Mouse (Mus musculus): ENCODE data around the gene Iqgap3.
A peak's percentile ranks its signal among the peaks of the same experiment; 100 is the strongest.

Iqgap3 gene

DNA sequence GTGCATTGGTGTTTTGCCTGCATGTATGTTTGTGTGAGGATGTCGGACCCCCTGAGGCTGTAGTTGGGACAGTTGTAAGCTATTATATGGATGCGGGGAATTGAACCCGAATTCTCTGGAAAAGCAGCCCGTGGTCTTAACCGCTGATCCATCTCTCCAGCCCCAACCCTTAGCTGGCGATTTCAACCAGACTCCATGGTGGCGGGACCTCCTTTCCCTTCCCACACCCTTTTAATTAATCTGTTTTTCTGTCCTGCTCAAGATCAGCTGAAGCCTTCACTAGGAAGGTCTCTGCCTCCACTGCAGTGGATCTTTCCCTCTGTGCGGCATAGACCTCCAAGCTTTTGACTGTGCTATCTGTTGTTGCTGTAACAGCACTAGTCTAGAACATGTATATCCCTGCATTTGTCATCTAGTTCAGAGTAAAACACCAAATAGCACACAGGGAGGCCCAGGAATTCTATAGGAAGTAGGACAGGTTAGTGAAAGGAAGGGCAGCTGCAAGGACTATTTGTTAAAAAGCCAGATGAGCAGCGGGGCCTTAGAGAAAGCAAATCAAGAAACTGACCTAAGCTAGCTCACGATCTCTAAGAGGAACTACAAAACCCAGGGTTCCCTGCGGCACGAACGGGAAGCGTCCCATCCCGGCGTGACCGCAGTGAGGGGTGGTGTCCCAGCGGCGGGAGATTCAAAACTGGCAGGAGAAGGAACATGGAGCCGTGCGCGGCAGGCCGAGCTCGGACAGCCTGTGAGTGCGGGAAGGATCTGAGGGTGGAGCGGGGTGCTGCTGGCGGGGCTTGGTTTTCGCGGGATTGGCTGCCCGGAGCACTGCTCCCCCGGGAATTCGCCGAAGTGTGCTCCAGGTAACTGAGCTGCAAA is at the start of gene Iqgap3:
Gene Iqgap3 (plus strand): TSS at position 627 of the 879 bp plus-strand sequence.
- DNase-seq (ENCODE audit: low spot score) = peak; percentile 55

DNA sequence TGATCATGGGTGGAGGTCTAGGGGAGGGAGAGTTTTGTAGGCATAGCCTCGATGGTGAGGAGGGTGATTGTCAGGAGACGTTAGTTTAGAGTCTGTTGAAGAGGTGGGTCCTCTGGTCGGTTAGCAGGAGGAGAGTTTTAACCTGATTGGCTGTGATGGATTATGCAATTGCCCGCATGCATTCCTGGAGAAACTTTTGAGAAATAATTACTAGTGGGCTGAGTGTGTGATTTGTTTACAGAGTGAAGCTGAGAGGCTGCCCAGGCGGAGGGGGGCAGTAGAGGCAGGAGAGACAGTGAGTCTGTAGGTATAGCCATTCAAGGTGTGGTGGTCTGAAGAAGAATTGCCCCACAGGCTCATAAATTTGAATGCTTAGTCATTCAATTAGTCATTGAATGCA is 48.3 kb upstream of the Iqgap3 start:
- no peak for DNase-seq (ENCODE audit: low spot score)

DNA sequence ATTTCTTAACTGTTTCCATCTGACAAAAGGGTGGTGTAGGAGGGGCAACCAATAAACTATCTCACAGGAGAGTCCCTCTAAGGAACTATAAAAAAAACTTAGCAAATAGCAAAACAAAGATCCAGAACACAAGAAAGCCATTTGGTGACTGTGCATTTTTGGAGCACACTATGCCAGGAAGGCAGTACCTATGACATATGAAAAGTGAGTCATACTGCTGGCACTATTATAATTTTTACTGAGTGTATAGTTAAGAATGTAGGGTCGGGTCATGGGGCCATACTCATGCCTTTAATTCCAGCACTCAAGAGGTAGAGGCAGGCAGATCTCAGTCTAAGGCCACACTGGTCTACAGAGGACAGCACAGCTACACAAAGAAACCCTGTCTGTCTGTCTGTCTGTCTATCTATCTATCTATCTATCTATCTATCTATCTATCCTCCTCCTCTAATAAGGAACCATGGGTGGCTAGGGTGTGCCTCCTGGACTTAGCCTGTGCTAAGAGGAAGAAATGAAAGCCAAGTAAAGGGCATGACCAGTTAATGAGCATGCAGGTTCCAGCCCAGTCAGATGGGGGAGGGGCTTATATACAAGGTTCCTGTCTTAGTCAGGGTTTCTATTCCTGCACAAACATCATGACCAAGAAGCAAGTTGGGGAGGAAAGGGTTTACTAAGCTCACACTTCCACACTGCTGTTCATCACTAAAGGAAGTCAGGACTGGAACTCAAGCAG is 46.0 kb upstream of the Iqgap3 start:
- no peak for DNase-seq (ENCODE audit: low spot score)

DNA sequence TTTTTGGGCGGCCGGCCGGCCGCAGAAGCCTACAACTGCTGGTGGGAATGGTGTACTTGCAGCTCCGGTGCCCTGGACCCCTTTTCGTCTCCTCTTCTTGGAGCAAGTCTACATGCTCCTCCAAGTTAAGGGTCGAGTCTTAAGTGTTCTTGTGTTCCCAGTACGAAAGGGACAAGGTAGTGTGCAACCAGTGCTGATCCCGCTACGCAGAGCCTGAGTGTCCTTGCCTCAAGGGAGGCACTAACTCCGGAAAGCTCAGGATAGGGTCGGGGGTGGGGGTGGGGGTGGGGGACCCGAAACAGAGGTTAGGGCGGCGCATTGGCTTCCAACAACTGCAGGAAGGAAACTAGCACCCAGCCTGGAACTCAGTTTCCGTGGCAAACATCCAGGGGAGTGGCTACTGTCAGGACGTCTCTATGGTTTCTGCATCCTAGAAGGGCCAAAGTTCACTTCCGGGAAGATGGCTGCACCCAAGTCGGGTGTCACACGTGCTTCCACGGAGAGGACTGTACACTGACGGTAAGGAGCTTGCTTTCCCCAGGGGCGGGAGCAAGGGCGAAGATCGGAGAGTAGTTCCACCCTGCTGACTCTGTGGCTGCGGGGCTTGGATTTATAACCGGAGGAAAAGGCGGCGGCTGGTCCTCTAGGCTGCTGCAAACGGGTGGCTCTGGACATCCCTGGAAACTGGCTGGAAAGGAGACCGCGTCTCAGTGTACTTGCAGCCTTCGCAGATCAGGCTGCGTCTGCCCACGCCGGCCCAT is 38.9 kb upstream of the Iqgap3 start, which contains the start of gene Gpatch4:
Gene Gpatch4 (plus strand): TSS at position 448 of the 761 bp plus-strand sequence.
- peak; percentile 96 for DNase-seq (ENCODE audit: low spot score)

DNA sequence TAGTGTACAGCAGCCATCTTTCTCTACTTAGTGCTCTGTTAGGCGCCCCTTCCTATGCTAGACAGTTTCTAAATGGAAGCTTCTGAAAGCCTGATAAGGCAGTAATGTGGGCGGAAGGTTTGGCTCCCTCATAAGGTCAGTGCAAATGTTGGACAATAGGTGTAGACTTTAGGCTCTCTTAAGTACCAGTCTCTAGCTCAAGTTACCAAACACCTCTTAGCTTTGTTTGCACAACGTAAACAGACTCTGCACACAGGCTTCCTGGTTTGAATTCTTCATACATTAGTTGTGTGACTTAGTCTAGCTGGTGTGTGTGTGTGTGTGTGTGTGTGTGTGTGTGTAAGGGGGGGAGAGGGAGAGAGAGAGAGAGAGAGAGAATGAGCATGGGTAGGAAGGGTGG is 32.2 kb upstream of the Iqgap3 start:
- DNase-seq (ENCODE audit: low spot score) = no peak

DNA sequence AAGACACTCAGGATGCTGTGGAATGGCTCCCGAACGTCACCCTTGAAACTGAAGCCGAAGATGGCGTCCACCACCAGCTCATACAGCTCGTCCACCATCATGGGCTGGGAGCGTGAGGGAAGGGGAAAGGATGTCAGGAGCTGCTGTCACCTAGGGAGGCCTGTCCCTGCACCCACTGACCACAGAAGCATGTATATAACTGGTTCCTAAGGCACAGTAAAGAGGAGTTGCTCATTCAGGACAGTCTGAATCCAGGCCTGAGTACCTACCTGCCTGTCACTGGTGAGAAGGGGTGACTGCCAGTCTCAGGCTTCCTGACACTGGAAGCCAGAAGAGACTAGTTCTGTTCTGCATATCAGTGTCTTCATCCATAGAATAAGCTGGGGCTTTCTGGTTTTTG is 24.7 kb upstream of the Iqgap3 start:
- no peak for DNase-seq (ENCODE audit: low spot score)

DNA sequence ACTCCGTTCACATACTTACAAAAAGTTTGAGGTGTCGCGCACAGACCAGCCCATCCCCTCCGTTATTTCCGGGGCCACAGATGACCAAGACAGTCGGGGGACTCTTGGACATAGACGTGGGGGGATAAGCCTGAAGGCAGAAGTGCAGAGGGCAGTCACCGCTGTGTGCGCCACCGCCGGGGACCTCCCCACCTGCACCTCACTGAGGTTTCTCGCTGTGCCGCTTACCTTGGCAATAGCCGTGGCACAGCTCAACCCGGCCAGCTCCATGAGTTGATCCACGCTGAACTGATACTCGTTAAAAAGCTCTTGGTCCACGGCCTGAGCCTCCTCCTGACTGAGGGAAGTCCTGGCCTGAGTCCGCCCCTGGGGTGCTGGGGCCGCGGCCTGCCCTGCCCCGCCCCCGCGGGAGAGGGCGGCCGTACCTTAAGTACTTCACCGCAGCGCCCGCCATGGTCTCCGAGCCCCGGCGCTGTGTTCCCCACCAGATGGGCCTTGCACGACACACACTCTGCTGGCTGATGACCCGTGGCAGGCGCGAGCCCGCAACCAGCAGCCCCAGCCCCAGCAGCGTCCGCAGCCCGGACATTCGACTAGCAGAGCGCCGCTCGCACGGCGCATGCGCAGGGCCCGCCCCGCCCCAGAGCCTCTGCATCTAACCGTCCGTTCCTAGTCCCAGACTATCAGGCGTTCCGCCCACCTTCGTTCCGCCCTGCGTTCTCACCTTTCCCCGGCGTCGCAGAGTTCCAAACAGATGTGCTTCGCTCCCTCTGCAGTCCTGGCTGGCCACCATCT is 23.7 kb upstream of the Iqgap3 start, which contains the start of gene Naxe:
Gene Naxe (minus strand): TSS at position 594 of the 795 bp plus-strand sequence.
- DNase-seq (ENCODE audit: low spot score) = peak; percentile 46

DNA sequence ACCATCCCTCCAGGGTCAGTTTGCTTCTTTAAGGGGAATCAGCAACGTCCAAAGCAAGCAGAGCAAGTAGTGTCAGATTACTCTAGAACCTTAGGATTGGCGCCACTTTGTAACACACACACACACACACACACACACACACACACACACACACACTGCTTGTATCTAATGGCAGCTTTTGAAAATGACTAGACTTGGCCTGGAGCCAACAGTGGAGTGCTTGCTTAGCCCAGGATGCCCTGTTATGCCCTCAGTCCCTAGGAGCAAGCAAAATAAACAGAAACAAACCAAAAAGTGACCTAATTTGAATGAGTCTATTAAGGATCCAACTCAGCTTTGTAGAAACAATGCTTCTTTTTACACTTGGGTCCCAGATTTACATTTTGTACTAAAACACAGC is 13.4 kb upstream of the Iqgap3 start:
- DNase-seq (ENCODE audit: low spot score) = no peak

DNA sequence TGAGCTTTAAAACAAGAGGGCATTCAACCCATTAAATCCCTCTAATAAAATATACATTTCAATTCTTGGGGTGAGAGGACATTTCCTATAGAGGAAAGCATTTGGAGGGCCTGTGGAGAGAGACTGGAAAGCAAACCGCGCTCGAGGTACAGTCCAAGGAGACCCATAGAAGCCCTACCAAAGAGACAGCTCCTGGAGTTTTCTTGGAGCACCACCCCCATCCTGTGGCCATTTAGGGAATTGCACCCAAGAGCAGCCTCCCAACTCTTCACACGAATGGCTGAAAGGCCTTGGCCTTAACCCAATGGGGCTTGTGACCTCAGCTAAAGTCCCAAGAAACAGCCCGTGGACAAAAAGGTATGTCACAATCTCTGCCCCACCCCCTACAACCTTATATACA is 10.0 kb upstream of the Iqgap3 start:
- peak; percentile 92 for DNase-seq (ENCODE audit: low spot score)

DNA sequence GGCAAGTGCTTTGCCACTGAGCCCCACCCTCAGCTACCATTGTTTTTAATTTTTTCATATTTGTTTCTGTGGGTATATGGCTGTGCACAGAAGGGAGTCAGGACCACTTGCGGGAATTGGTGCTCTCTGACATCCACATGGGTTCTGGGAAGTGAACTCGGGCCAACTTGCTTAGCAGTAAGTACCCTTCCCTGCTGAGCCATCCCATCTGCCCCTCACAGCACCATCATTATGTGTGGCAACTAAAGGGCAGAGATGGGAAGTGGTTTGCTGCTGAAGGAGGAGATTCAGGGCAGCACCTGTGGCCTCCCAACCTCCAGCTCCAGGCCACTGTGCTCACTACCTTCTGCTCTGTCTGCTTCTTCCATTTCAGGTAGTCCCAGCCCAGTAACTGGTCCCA is 8.1 kb upstream of the Iqgap3 start:
- no peak for DNase-seq (ENCODE audit: low spot score)

DNA sequence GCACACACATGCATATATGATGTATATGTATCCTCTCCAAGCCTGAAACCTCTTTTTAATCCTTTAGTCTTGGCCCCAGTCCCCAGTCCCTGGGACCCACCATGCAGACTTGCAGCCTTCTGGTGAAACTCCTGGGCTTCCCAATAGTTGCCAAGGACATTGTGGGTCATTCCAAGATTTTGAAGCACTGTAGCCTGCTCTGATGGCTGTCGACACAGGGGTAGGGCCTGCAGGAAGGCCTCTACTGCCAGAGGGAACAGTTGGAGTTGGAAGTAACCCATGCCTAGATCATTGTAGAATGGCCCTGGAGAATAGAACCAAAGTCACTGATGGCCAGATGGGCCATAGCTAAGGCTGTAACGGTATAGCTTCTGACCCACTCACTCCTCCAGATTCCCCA is 7.4 kb upstream of the Iqgap3 start:
- no peak for DNase-seq (ENCODE audit: low spot score)

DNA sequence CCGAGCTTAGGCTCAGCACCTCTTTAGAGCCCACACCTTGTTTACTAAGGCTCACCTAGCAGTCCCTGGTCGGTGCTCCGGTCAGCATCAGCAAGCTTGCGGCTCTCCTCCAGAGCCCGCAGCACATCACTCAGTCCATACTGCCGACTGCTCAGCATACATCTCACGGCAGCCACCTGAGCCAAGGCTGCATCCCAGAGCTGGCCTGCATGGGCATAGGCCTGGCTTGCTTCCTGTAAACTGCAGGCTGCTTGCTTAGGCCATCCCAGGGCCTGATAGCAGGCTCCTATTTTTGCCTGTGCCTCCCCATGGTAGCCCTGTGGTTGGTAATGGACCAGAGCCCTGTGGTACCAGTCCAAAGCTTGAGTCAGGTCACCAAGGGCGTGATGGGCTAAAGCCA is 7.0 kb upstream of the Iqgap3 start:
- no peak for DNase-seq (ENCODE audit: low spot score)

DNA sequence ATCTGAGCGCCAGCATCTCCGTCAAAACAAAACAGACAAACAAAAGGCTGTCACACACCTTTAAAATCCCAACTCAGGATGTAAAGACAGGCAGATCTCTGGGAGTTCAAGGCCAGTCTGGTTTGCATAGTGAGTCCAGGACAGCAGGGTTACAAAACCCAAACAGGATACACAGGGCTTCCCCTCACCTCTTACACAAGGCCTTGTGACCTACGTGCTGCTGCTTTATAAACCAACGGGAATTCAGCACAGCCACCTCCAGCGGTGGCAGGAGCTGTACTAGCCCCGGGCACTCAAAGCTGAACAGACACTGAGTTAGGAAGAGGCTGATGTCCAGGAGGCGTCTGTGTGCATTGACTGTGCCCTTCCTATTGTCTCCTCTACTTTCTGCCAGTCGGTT is 4.3 kb upstream of the Iqgap3 start:
- DNase-seq (ENCODE audit: low spot score) = no peak

DNA sequence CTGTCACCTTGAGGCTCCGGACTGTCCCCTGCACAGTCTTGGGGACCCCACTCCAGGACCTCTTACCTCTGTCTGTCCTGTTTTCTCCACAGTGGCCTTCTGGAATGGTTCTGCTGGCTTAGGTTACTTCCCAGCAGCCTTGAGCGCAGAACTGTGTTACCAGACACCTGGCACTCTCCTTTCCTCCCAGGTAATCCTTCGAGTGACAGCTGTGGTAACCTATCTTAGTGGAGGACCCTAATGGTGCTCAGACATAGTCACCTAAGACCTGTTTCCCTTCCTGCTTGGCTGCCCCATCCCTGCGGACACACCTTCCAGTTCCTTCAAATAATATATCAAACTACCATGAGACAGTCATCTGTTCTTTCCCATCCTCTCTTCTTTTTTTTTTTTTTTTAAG is 3.6 kb upstream of the Iqgap3 start, which contains the start of gene Ttc24:
Gene Ttc24 (minus strand): TSS at position 101 of the 400 bp plus-strand sequence.
- DNase-seq (ENCODE audit: low spot score) = no peak

DNA sequence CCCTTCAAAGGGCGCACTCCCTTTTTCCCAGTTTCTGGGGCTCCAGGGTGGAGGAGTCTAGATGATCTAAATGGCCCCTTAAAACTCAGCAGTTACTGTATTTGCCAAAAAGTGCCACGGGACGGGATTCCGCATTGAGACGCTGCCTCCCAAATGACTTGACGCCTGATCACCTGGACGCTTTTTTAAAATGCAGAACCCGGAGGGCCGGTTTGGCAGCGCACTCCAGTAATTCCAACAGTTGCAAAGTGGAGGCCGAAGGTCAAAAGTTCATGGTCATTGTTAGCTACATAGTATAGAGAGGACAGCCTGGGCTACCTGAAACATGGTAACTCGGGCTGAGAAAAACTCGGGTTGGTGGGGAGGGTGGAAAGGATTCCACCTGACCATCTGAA is 450 bp downstream of the Iqgap3 start:
- no peak for DNase-seq (ENCODE audit: low spot score)

DNA sequence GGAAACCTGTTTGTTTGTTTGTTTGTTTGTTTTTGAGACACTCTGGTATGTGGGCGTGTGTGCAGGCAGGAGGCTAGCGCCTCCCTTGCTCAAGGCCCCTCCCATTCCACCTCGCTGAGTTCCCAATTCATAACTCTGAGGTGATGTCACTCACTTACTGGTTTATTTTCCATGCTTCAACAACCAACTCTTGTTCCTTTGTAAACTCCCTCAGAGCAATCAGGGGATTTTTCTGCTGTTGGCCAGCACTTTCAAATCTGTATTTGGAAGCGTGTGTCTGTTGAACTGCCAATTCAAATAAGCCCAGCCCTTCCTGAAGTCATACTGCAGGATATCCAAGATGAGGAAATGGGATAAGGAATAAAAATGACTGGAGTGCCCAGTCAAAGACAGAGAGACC is 892 bp downstream of the Iqgap3 start:
- no peak for DNase-seq (ENCODE audit: low spot score)

DNA sequence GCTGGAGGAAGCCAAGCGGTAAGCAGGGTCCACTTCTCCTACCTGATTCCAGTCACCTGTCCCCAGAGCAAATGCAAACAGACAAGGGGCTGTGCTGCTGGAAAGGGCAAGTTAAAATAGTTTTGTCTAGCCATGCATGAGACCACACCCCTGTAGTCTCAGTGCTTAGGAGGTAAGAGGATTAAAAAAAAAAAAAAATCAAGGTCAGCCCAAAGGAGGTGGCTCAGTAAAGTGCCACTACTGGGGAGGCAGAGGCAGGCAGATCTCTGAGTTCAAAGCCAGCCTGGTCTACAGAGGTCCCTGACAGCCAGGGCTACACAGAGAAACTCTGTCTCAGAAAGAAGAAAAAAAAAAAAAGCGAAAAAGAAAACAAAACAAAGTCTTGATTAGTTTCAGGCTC is 2.2 kb downstream of the Iqgap3 start:
- no peak for DNase-seq (ENCODE audit: low spot score)

DNA sequence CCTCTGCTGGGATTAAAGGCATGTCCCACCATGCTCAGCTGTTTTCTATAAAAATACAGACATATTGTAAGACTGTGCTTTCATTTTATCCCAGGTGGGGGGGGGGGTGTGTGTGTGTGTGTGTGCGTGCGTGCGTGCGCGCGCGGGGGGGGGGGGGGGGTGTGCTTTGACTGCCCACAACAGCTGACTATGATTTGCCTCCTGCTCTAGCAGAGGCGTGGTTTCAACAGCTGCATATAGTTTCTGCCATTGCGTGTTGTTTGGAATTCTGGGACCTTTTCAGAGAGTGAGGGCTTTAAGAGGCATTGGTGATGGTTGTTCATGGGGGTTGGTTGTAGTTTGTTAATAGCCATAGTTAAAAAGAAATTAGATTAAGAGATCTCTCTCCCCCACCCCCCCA is 3.7 kb downstream of the Iqgap3 start:
- no peak for DNase-seq (ENCODE audit: low spot score)

DNA sequence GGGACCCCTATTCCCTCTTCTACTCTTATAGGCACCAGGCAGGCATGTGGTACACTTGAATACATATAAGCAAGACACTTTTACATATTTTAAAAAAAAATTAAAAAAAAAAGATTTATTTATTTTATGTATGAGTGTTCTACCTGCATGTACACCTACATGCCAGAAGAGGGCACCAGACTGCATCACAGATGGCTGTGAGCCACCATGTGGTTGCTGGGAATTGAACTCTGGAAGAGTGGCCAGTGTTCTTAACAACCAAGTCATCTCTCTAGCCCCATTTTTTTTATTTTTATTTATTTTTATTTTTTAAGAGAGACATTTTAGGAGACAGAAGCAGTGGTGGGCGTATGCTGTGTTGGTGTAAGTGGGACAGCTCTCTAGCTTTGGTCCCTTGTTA is 5.9 kb downstream of the Iqgap3 start:
- DNase-seq (ENCODE audit: low spot score) = no peak

DNA sequence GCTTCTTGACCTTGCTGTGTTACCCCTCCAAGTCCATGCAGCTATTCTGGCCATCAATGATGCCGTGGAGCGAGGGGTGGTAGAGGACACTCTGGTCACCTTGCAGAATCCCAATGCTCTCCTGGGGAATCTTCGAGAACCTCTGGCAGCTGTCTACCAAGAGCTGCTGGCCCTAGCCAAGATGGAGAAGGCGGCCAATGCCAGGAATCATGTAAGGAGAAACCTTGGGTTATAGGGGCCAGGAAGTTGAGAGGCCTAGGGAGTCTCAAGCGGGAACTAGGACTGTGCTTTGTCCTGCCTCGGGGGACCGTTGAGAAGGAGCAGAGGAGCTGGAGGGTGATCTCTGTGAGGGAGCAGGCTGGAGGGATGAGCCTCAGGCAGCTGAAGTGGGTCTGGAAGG is 8.3 kb downstream of the Iqgap3 start:
- DNase-seq (ENCODE audit: low spot score) = no peak

DNA sequence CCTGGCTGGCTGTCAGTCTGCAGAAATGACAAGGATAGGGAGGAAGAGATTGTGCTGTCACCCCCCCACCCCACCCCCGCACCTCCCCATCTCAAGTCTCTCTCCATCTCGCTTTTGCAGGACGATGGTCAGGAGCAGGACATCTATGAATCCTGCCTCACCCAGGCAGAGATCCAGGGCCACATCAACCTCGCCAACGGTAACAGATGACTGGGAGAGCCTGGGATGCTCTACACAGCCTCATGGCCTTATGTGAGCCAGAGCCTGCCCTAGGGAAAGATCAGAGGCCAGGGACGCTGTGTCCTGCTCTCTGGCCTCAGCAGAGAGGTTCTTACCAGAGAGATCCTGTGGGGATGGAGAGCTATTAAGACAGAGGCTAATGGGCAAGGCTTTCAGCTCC is 8.8 kb downstream of the Iqgap3 start:
- DNase-seq (ENCODE audit: low spot score) = no peak

DNA sequence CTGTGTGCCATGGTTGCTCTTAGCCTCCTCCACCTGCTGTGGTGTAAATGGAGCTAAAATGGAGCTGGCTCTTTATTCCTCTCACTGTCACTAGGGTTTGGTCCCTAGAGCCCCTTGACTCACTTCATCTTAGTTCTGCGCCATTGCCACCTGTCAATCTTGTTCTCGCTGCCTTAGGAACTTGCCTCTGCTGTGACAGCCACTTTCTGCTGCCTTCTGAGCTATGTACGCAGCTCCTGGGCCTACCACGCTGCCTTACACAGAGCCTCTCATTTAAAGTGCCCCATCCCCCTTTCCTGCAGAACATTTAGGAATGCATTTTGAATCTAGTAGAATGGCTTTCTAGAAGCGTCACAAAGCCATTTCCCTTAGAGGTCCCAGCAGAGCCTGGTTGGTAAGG is 12.4 kb downstream of the Iqgap3 start:
- no peak for DNase-seq (ENCODE audit: low spot score)

All from layer of hippocampus, adult 9-10 months (tissue).